Mouse (Mus musculus) hindbrain, embryonic 12.5 days (tissue): ENCODE measurements around the gene Cfap73. TPM values are rescaled to one million over a fixed set of nuclear protein-coding genes. Genes with fewer than 3 reads are reported as not detected.

Experiments
- ATAC-seq: fragments of 200-750 bp; cut with Nextera tagmentation; 2 replicates; pipeline ENCODE4 v1.8.0; 2017; ENCODE audit warnings: moderate TSS enrichment; ENCODE audit not compliant: low FRiP score
- H3K27ac ChIP-seq: fragments of 300-500 bp; sonication (generic); 2 replicates; pipeline ENCODE4 v1.5.1; 2016; ENCODE audit warnings: mild to moderate bottlenecking
- H3K27me3 ChIP-seq: fragments of 300-500 bp; sonication (generic); 2 replicates; pipeline ENCODE4 v1.6.1; 2016; ENCODE audit warnings: mild to moderate bottlenecking
- H3K36me3 ChIP-seq: fragments of 300-500 bp; sonication (generic); 2 replicates; pipeline ENCODE4 v1.6.1; 2016; ENCODE audit warnings: mild to moderate bottlenecking
- H3K4me1 ChIP-seq: fragments of 300-500 bp; sonication (generic); 2 replicates; pipeline ENCODE4 v1.6.1; 2016
- H3K4me2 ChIP-seq: fragments of 300-500 bp; sonication (generic); replicated peaks from 2 replicates; pipeline ENCODE4 v1.6.1; 2016; ENCODE audit warnings: mild to moderate bottlenecking
- H3K4me3 ChIP-seq: fragments of 300-500 bp; sonication (generic); 2 replicates; pipeline ENCODE4 v1.5.1; 2016; ENCODE audit warnings: mild to moderate bottlenecking
- H3K9ac ChIP-seq: fragments of 300-500 bp; sonication (generic); 2 replicates; pipeline ENCODE4 v1.6.1; 2016; ENCODE audit warnings: mild to moderate bottlenecking, moderate library complexity
- H3K9me3 ChIP-seq: fragments of 300-500 bp; sonication (generic); replicated peaks from 2 replicates; pipeline ENCODE4 v1.6.1; 2016; ENCODE audit warnings: mild to moderate bottlenecking
- WGBS: fragments of 180-500 bp; shearing (Covaris S2); methylation state at CpG from one replicate; pipeline ENCODE4 v1.1.7; 2016; 5-methylcytosine and 5-hydroxymethylcytosine counted together
- polyA plus RNA-seq: library from polyadenylated mRNA; unstranded; fragments of >200 nt; fragmentation: Nextera tagmentation; extraction: Ambion mirVana; gene quantifications from 2 replicates; pipeline ENCODE4 v1.2.1, GENCODE M21; 2016

Gene Cfap73
- polyA plus RNA-seq, 1 experiment from 2014 or later: 0.56 TPM

- Histone ChIP-seq H3K9me3 (no peaks in the 10 kb centered on the region), H3K36me3 (peaks cover 9% of the 10 kb centered on the region; the same call in 1 of the 2 replicates), H3K4me1 (peaks cover 13% of the 10 kb centered on the region), H3K27me3 (no peaks in the 10 kb centered on the region), H3K4me3 (no peak overlapping the region), H3K4me2 (no peak overlapping the region), H3K9ac (no peak overlapping the region), H3K27ac (no peak overlapping the region)
- ATAC-seq: no peak
- WGBS: 68% methylated on average over 25 of the region's 25 CpGs
Observed at GRCm38 (mm10) chr5:120606590-120607200, 27.3 kb downstream of the Cfap73 start.

DNA sequence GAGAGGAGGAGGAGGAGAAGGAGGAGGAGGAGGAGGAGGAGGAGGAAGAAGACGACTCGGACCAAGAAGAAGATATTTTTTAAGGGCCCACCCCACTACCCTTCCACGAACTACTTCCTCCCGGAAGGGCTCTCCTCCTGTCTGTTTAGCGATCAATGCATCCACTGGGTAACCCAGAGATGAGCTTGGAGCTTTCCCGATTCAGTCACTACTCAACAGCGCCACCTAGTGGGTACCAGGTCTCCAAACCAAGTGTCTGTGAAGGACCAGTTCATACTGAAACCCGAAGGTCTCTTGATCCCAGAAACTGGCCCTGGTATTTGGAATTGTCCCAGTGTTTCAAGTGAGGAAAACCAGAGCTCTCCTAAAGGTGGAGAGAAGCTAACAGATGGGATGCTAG is 28.3 kb downstream of the Cfap73 start:
- Histone ChIP-seq H3K4me2 (peak overlapping the region; percentile 64), H3K9ac (peak overlapping the region; percentile 49), H3K27ac (no peak overlapping the region), H3K9me3 (no peaks in the 10 kb centered on the region), H3K4me1 (0 out of 2 replicates have a peak, but pooled peaks cover 8% of the 10 kb centered on the region), H3K36me3 (peaks cover 9% of the 10 kb centered on the region; the same call in 1 of the 2 replicates), H3K4me3 (peak overlapping the region; percentile 30), H3K27me3 (no peaks in the 10 kb centered on the region)
- 3% methylated on average over 8 of the region's 8 CpGs for WGBS
- ATAC-seq: peak; percentile 75

- no peaks in the 10 kb centered on the region for H3K27me3 ChIP-seq
- peaks cover 9% of the 10 kb centered on the region; the same call in 1 of the 2 replicates for H3K36me3 ChIP-seq
- peak overlapping the region; percentile 64 for H3K4me2 ChIP-seq
- peak overlapping the region; percentile 66 for H3K27ac ChIP-seq
- H3K4me1 ChIP-seq: 0 out of 2 replicates have a peak, but pooled peaks cover 8% of the 10 kb centered on the region
- H3K9me3 ChIP-seq: no peaks in the 10 kb centered on the region
- peak overlapping the region; percentile 49 for H3K9ac ChIP-seq
- WGBS: 1% methylated on average over 10 of the region's 10 CpGs
- peak; percentile 59 for ATAC-seq
- peak overlapping the region; percentile 30 for H3K4me3 ChIP-seq
Observed at GRCm38 (mm10) chr5:120605241-120605661, 28.8 kb downstream of the Cfap73 start.

- Histone ChIP-seq H3K27me3 (no peaks in the 10 kb centered on the region), H3K4me2 (peak overlapping the region; percentile 64), H3K4me3 (peak overlapping the region; percentile 30), H3K36me3 (peaks cover 9% of the 10 kb centered on the region; the same call in 1 of the 2 replicates), H3K9me3 (no peaks in the 10 kb centered on the region), H3K27ac (no peak overlapping the region), H3K4me1 (0 out of 2 replicates have a peak, but pooled peaks cover 8% of the 10 kb centered on the region), H3K9ac (peak overlapping the region; percentile 49; the same call in 1 of the 2 replicates)
- WGBS: 5% methylated on average over 6 of the region's 6 CpGs
- ATAC-seq: no peak
Observed at GRCm38 (mm10) chr5:120604839-120605238, 29.2 kb downstream of the Cfap73 start.

- ATAC-seq: no peak
- H3K9me3 ChIP-seq: no peaks in the 10 kb centered on the region
- H3K4me1 ChIP-seq: 0 out of 2 replicates have a peak, but pooled peaks cover 8% of the 10 kb centered on the region
- H3K27ac ChIP-seq: no peak overlapping the region
- no peak overlapping the region for H3K9ac ChIP-seq
- H3K27me3 ChIP-seq: no peaks in the 10 kb centered on the region
- H3K36me3 ChIP-seq: 0 out of 2 replicates have a peak, but pooled peaks cover 4% of the 10 kb centered on the region
- H3K4me3 ChIP-seq: no peak overlapping the region
- WGBS: 64% methylated on average over 7 of the region's 7 CpGs
- H3K4me2 ChIP-seq: no peak overlapping the region
Observed at GRCm38 (mm10) chr5:120603515-120603914, 30.5 kb downstream of the Cfap73 start.

GRCm38 (mm10) chr5:120602210-120602609 is 31.8 kb downstream of the Cfap73 start:
- H3K9ac ChIP-seq: no peak overlapping the region
- no peak overlapping the region for H3K27ac ChIP-seq
- H3K4me2 ChIP-seq: no peak overlapping the region
- ATAC-seq: no peak
- WGBS: 92% methylated on average over 12 of the region's 12 CpGs
- H3K36me3 ChIP-seq: no peaks in the 10 kb centered on the region
- no peaks in the 10 kb centered on the region for H3K27me3 ChIP-seq
- 0 out of 2 replicates have a peak, but pooled peaks cover 8% of the 10 kb centered on the region for H3K4me1 ChIP-seq
- no peak overlapping the region for H3K4me3 ChIP-seq
- no peaks in the 10 kb centered on the region for H3K9me3 ChIP-seq

DNA sequence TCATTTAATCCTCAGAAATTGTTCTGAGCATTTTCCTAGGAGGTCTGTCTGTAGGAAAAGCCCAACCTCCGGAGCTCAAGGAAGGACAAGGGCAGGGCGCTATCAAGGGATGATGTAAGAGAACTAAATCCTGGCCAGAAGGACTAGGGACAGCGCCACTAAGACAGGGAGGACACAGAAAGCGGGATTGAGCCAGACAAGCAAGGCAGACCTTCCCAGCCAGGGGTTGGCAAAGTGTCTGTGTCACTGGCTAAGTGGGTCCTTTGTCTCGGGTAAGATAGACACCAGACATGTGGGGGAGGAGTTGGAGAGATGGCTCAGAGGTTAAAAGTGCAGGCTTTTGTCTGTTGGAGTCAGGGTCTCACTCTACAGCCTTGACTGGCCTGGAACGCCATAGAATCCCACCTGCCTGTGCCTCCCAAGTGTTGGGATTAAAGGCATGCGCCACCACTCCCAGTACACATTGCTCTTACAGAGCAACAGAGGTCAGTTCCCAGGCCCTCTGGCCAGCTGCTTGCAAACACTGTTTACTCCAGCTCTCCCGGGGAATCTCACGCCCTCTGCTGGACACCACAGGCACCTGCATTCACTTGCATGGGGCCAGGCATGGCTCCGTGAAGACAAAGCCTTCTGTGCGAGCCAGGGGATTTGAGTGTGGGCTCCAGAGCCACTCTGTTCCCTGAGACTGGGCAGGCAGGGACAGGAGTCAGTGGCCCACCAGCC is 32.9 kb downstream of the Cfap73 start:
- 0 out of 2 replicates have a peak, but pooled peaks cover 8% of the 10 kb centered on the region for H3K4me1 ChIP-seq
- H3K4me2 ChIP-seq: no peak overlapping the region
- H3K27me3 ChIP-seq: no peaks in the 10 kb centered on the region
- no peak for ATAC-seq
- H3K9ac ChIP-seq: no peak overlapping the region
- 65% methylated on average over 11 of the region's 11 CpGs for WGBS
- H3K4me3 ChIP-seq: no peak overlapping the region
- no peak overlapping the region; the same call in 1 of the 2 replicates for H3K27ac ChIP-seq
- no peaks in the 10 kb centered on the region for H3K36me3 ChIP-seq
- no peaks in the 10 kb centered on the region for H3K9me3 ChIP-seq

DNA sequence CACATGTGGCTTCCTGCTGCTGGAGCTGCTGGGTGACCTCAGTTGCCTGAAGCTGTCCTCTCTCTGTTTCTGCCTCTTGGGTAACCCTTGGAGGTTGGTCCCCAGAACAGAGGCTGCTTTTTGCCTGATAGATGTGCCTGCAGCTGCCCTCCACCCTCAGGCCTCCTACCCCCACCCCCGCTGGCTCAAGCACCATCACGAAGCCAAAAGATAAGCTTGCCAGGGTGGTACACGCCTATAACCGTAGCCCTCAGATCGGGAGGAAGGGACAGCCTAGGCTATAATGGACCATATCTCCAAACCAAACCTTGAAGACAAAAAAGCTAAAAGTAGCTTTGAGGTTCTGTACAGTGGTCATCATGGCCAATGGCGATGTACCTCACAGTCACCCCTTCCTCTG is 34.4 kb downstream of the Cfap73 start:
- WGBS: 94% methylated on average over 6 of the region's 6 CpGs
- no peak overlapping the region for H3K9ac ChIP-seq
- no peak for ATAC-seq

GRCm38 (mm10) chr5:120594485-120594884 is 39.5 kb downstream of the Cfap73 start:
- no peak overlapping the region for H3K4me2 ChIP-seq
- no peaks in the 10 kb centered on the region for H3K36me3 ChIP-seq
- 0 out of 2 replicates have a peak, but pooled peaks cover 4% of the 10 kb centered on the region for H3K4me1 ChIP-seq
- no peak overlapping the region for H3K9ac ChIP-seq
- H3K27me3 ChIP-seq: no peaks in the 10 kb centered on the region
- ATAC-seq: no peak
- H3K9me3 ChIP-seq: no peaks in the 10 kb centered on the region
- no peak overlapping the region for H3K4me3 ChIP-seq
- 81% methylated on average over 6 of the region's 6 CpGs for WGBS
- H3K27ac ChIP-seq: no peak overlapping the region

More for the DNA sequence above, 34.4 kb downstream of the Cfap73 start:
- no peaks in the 10 kb centered on the region for H3K9me3 ChIP-seq
- 0 out of 2 replicates have a peak, but pooled peaks cover 7% of the 10 kb centered on the region for H3K4me1 ChIP-seq
- H3K36me3 ChIP-seq: no peaks in the 10 kb centered on the region
- no peaks in the 10 kb centered on the region for H3K27me3 ChIP-seq
- H3K4me3 ChIP-seq: no peak overlapping the region
- no peak overlapping the region for H3K4me2 ChIP-seq
- H3K27ac ChIP-seq: no peak overlapping the region

DNA sequence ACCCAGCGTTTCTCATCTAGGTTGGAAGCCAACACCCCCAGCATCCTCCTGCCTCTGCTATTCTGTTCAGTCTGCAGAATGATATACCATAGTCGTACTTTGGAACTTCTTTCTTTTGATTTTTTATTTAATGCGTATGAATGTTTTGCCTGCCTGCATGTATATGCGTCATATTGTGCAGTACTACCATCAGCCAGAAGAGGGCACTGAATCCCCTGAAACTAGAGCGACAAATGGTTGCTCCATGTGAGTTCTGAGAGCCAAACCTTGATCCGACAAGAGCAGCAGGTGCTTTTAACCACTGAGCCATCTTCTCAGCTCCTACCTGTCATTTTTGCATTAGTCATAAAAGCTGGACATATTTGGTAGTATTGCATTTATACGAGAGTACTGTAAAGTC is 41.9 kb downstream of the Cfap73 start:
- WGBS: 69% methylated on average over 7 of the region's 7 CpGs
- ATAC-seq: no peak
- no peaks in the 10 kb centered on the region for H3K9me3 ChIP-seq
- H3K4me2 ChIP-seq: no peak overlapping the region
- H3K27ac ChIP-seq: no peak overlapping the region
- peaks cover 18% of the 10 kb centered on the region for H3K4me1 ChIP-seq
- H3K9ac ChIP-seq: no peak overlapping the region
- no peaks in the 10 kb centered on the region for H3K36me3 ChIP-seq
- no peaks in the 10 kb centered on the region for H3K27me3 ChIP-seq
- H3K4me3 ChIP-seq: no peak overlapping the region

DNA sequence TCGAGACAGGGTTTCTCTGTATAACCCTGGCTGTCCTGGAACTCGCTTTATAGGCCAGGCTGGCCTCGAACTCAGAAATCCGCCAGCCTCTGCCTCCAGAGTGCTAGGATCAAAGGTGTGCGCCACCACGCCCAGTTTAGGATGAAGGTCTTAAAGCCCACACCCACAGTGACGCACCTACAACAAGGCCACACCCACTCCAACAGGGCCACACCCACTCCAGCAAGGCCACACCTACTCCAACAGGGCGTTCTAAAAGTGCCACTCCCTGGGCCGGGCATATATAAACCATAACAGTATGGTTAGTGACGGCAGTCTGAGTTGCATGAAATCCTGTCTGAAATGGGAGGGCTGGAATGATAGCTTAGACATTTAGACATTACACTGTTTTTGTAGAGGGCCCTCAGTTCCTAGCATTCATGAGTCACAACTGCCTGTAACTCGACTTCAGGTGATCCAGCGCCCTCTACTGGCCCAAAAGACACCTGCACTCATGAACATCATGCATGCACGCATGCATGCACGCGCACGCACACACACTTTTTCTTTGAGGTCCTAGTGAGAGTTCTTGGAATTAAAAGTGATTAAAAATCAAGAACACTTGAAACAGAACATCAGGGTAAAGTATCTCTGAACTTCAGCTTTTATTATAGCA is 43.6 kb downstream of the Cfap73 start:
- 73% methylated on average over 16 of the region's 16 CpGs for WGBS
- Histone ChIP-seq H3K27me3 (no peaks in the 10 kb centered on the region), H3K9me3 (no peaks in the 10 kb centered on the region), H3K4me3 (no peak overlapping the region), H3K4me1 (peaks cover 25% of the 10 kb centered on the region), H3K9ac (no peak overlapping the region), H3K27ac (no peak overlapping the region), H3K36me3 (no peaks in the 10 kb centered on the region), H3K4me2 (no peak overlapping the region)
- ATAC-seq: no peak

GRCm38 (mm10) chr5:120588569-120589094 is 45.4 kb downstream of the Cfap73 start, which contains the start of the genes Tpcn1 and Iqcd:
TSS of gene Tpcn1 (minus strand) at chr5:120588673.
TSS of gene Iqcd (plus strand) at chr5:120589016.
- under 1% methylated on average over 35 of the region's 35 CpGs for WGBS
- H3K27ac ChIP-seq: peak within 1 kb of the TSS; percentile 78

More at GRCm38 (mm10) chr5:120588569-120589094, 45.4 kb downstream of the Cfap73 start, which contains the start of the genes Tpcn1 and Iqcd:
- H3K9me3 ChIP-seq: no peaks in the 10 kb centered on the region
- H3K27me3 ChIP-seq: no peaks in the 10 kb centered on the region
- H3K4me3 ChIP-seq: peak within 1 kb of the TSS; percentile 72
- peaks cover 12% of the 10 kb centered on the region; the same call in 1 of the 2 replicates for H3K36me3 ChIP-seq
- H3K4me2 ChIP-seq: peak within 1 kb of the TSS; percentile 93
- peaks cover 32% of the 10 kb centered on the region for H3K4me1 ChIP-seq
- H3K9ac ChIP-seq: peak within 1 kb of the TSS; percentile 86
- peak; percentile 98 for ATAC-seq
